Mouse (Mus musculus) retina, postnatal 7 days (tissue): Measurements from ENCODE around the gene Spns3.

ENCODE experiments used
- DNase-seq: peaks from one replicate; pipeline ENCODE4 v3.0.0-alpha.2; 2012; ENCODE audit warnings: low read depth, low spot score

Spns3 gene

GRCm38 (mm10) chr11:72550134-72550988, at the start of gene Spns3:
Gene Spns3 (minus strand): TSS chr11:72550506.
- DNase-seq = no peak

- DNase-seq = no peak
These were observed 47.5 kb upstream of the Spns3 start for GRCm38 (mm10) chr11:72597780-72598179.

GRCm38 (mm10) chr11:72595010-72595737, 44.9 kb upstream of the Spns3 start:
- DNase-seq = no peak

- no peak for DNase-seq
These were observed 37.4 kb upstream of the Spns3 start for GRCm38 (mm10) chr11:72587537-72588233.

- DNase-seq = no peak
These were observed 36.3 kb upstream of the Spns3 start for GRCm38 (mm10) chr11:72586570-72586969.

- no peak for DNase-seq
These were observed 32.8 kb upstream of the Spns3 start for GRCm38 (mm10) chr11:72583092-72583491.

- DNase-seq = no peak
These were observed 32.1 kb upstream of the Spns3 start for GRCm38 (mm10) chr11:72582448-72582705.

- DNase-seq = no peak
These were observed 31.5 kb upstream of the Spns3 start for GRCm38 (mm10) chr11:72581609-72582447.

GRCm38 (mm10) chr11:72578471-72578870, 28.2 kb upstream of the Spns3 start:
- no peak for DNase-seq

- DNase-seq = no peak
These were observed 26.4 kb upstream of the Spns3 start for GRCm38 (mm10) chr11:72576466-72577351.

GRCm38 (mm10) chr11:72576111-72576465, 25.8 kb upstream of the Spns3 start:
- no peak for DNase-seq

GRCm38 (mm10) chr11:72573819-72574218, 23.5 kb upstream of the Spns3 start:
- no peak for DNase-seq

- DNase-seq = peak; percentile 74
These were observed 20.1 kb upstream of the Spns3 start for GRCm38 (mm10) chr11:72570319-72570979.

GRCm38 (mm10) chr11:72569671-72570318, 19.5 kb upstream of the Spns3 start:
- DNase-seq = no peak

- no peak for DNase-seq
These were observed 18.7 kb upstream of the Spns3 start for GRCm38 (mm10) chr11:72569051-72569450.

- no peak for DNase-seq
These were observed 16.6 kb upstream of the Spns3 start for GRCm38 (mm10) chr11:72566816-72567338.

GRCm38 (mm10) chr11:72566304-72566703, 16.0 kb upstream of the Spns3 start:
- DNase-seq = no peak

- peak; percentile 49 for DNase-seq
These were observed 14.0 kb upstream of the Spns3 start for GRCm38 (mm10) chr11:72564232-72564807.

GRCm38 (mm10) chr11:72560661-72561060, 10.4 kb upstream of the Spns3 start:
- DNase-seq = no peak
